Mouse (Mus musculus) kidney, embryonic 14.5 days (tissue): ENCODE results near the gene Zfp654. TPM values are rescaled to one million over a fixed set of nuclear protein-coding genes. Genes with fewer than 3 reads are reported as not detected.
A peak's percentile ranks its signal among the peaks of the same experiment; 100 is the strongest.

Source experiments
- ATAC-seq: fragments of 200-750 bp; cut with Nextera tagmentation; 2 replicates; pipeline ENCODE4 v1.8.0; 2017; ENCODE audit warnings: moderate number of reproducible peaks, mild to moderate bottlenecking, moderate TSS enrichment, moderate library complexity; ENCODE audit not compliant: low FRiP score, low TSS enrichment
- H3K27ac ChIP-seq: fragments of 300-500 bp; sonication (generic); 2 replicates; pipeline ENCODE4 v1.5.1; 2014; ENCODE audit warnings: low read depth, mild to moderate bottlenecking, low read length, moderate library complexity, mixed read lengths
- H3K27me3 ChIP-seq: fragments of 300-500 bp; sonication (generic); 2 replicates; pipeline ENCODE4 v1.6.1; 2014; ENCODE audit warnings: mild to moderate bottlenecking, low read length; ENCODE audit not compliant: control insufficient read depth, insufficient read depth
- H3K36me3 ChIP-seq: fragments of 300-500 bp; sonication (generic); 2 replicates; pipeline ENCODE4 v1.6.1; 2014; ENCODE audit warnings: low read length, mixed read lengths; ENCODE audit not compliant: control insufficient read depth, insufficient read depth
- H3K4me1 ChIP-seq: fragments of 300-500 bp; sonication (generic); 2 replicates; pipeline ENCODE4 v1.6.1; 2014; ENCODE audit warnings: low read length, mixed read lengths; ENCODE audit not compliant: control insufficient read depth, insufficient read depth
- H3K4me2 ChIP-seq: fragments of 300-500 bp; sonication (generic); replicated peaks from 2 replicates; pipeline ENCODE4 v1.6.1; 2014; ENCODE audit warnings: low read depth, mild to moderate bottlenecking, low read length
- H3K4me3 ChIP-seq: fragments of 300-500 bp; sonication (generic); 2 replicates; pipeline ENCODE4 v1.5.1; 2014; ENCODE audit warnings: mild to moderate bottlenecking, low read length
- H3K9ac ChIP-seq: fragments of 300-500 bp; sonication (generic); 2 replicates; pipeline ENCODE4 v1.6.1; 2014; ENCODE audit warnings: low read depth, mild to moderate bottlenecking, low read length, moderate library complexity
- H3K9me3 ChIP-seq: fragments of 300-500 bp; sonication (generic); 2 replicates; pipeline ENCODE4 v1.6.1; 2016; ENCODE audit warnings: low read length; ENCODE audit not compliant: control insufficient read depth
- WGBS: fragments of 180-500 bp; shearing (Covaris S2); extraction: QIAGEN DNeasy Blood & Tissue Kit; methylation state at CpG from one replicate; pipeline ENCODE4 v1.1.7; 2014; 5-methylcytosine and 5-hydroxymethylcytosine counted together
- polyA plus RNA-seq: library from polyadenylated mRNA; unstranded; fragments of >200 nt; fragmentation: Nextera tagmentation; extraction: Ambion mirVana; gene quantifications from 2 replicates; pipeline ENCODE4 v1.2.1, GENCODE M21; 2014

Zfp654 gene
- 5.0 and 8.6 TPM in 2 replicates for polyA plus RNA-seq

DNA sequence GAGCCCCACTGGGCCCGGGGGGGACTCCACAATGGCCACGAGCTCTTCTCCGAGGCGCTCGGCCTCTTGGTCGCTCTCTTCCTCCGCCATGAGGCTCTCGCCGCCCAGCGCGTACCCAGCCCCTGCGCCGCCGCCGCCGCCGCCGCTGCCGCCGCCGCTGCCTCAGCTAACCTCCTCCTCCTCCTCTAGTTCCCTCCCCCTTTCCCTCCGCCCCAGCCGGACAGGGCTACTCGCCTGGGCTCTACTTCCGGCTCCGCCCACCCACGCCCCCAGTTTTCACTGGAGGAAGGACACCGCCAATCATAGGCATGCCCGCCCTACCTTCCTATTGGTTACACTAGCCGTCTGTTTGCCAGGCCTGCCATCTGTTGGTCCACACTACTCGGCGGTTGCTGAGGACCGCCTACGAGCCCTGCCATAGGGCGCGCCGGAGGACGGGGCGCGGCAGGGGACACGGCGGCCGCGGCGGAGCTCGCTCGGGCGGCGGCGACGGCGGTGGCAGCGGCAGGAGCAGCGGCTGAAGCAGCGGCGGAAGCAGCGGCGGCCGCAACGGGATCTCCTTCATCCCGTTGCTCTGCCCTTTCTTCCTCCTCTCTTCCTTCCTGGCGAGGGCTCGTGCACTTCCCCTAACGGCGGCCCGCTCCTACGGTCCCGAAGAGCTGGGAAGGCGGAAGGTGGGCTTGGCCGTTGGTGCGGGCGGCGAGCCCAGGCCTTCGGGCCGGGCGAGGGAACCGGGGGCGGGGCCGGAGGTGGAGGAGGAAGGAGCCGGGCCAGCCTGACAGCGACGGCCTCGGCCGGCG lies at the start of gene Zfp654, which contains the start of gene Cggbp1:
Zfp654 (minus strand) TSS at position 90 of the 800 bp plus-strand sequence.
Cggbp1 (plus strand) TSS at position 434 of the 800 bp plus-strand sequence.
- 1% methylated on average over 49 of the region's 85 CpGs for WGBS

GRCm38 (mm10) chr16:64899084-64899483 lies 47.6 kb upstream of the Zfp654 start:
- WGBS, result 44% methylated on average over 2 of the region's 2 CpGs
- H3K27me3 ChIP-seq, result no peaks in the 10 kb centered on the region

More for the DNA sequence above, at the start of gene Zfp654, which contains the start of gene Cggbp1:
- Histone ChIP-seq H3K4me1 (peaks cover 4% of the 10 kb centered on the region; the same call in 1 of the 2 replicates), H3K27ac (peak within 1 kb of the TSS; percentile 89), H3K4me2 (peak within 1 kb of the TSS; percentile 76), H3K36me3 (peaks cover 20% of the 10 kb centered on the region), H3K27me3 (no peaks in the 10 kb centered on the region), H3K9ac (peak within 1 kb of the TSS; percentile 91), H3K4me3 (peak within 1 kb of the TSS; percentile 94), H3K9me3 (no peaks in the 10 kb centered on the region)
- ATAC-seq, result peak; percentile 100

DNA sequence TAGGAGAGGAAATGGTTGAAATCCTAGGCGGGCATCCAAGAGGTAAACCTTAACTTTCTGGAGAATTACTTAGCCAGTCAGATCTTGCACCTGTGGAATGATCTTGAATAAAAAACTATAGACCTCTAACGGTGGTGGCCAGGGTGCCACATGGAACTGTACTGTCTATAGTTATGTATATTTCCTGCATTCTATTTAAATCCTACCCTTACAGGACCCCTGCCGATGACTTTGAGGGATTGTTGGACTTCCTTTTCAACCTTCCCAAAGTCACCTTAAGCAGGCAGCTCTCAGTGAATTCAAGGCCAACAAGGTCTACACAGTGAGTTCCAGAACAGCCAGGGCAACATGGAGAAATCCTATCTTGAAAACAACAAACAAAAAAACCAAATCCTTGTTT lies 38.0 kb upstream of the Zfp654 start:
- 0 out of 2 replicates have a peak, but pooled peaks cover 2% of the 10 kb centered on the region for H3K4me1 ChIP-seq
- no peak overlapping the region for H3K27ac ChIP-seq
- 96% methylated on average over 3 of the region's 3 CpGs for WGBS
- ATAC-seq, result no peak
- peaks cover 3% of the 10 kb centered on the region; the same call in 1 of the 2 replicates for H3K9me3 ChIP-seq
- no peak overlapping the region for H3K4me2 ChIP-seq
- no peaks in the 10 kb centered on the region for H3K36me3 ChIP-seq
- H3K4me3 ChIP-seq, result no peak overlapping the region
- no peak overlapping the region for H3K9ac ChIP-seq
- H3K27me3 ChIP-seq, result no peaks in the 10 kb centered on the region

More at GRCm38 (mm10) chr16:64899084-64899483, 47.6 kb upstream of the Zfp654 start:
- no peak overlapping the region for H3K9ac ChIP-seq
- no peaks in the 10 kb centered on the region for H3K4me1 ChIP-seq
- no peak overlapping the region for H3K4me3 ChIP-seq
- ATAC-seq, result no peak
- H3K36me3 ChIP-seq, result no peaks in the 10 kb centered on the region
- no peak overlapping the region for H3K27ac ChIP-seq
- H3K4me2 ChIP-seq, result no peak overlapping the region
- H3K9me3 ChIP-seq, result no peaks in the 10 kb centered on the region

DNA sequence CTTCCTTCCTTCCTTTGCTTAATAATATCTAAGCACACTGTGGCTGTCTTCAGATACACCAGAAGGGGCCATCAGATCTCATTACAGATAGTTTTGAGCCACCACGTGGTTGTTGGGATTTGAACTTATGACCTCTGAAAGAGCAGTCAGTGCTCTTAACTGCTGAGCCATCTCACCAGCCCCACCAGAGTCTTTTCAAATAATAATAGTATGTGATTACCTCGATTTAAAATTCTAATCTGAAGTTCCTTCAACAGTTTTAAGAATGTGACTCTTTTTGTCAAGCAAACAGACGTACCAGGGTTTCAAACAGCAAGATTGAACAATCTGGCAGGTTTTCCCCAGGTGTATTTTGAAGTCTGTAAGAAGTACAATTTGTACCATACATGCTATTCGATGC lies 34.1 kb upstream of the Zfp654 start:
- no peaks in the 10 kb centered on the region for H3K36me3 ChIP-seq
- H3K4me2 ChIP-seq, result no peak overlapping the region
- ATAC-seq, result no peak
- WGBS, result 41% methylated on average over 4 of the region's 4 CpGs
- no peak overlapping the region for H3K4me3 ChIP-seq
- H3K27me3 ChIP-seq, result no peaks in the 10 kb centered on the region
- no peak overlapping the region for H3K27ac ChIP-seq
- H3K9ac ChIP-seq, result no peak overlapping the region
- 0 out of 2 replicates have a peak, but pooled peaks cover 10% of the 10 kb centered on the region for H3K4me1 ChIP-seq
- peaks cover 3% of the 10 kb centered on the region; the same call in 1 of the 2 replicates for H3K9me3 ChIP-seq

GRCm38 (mm10) chr16:64885142-64885541 lies 33.7 kb upstream of the Zfp654 start:
- Histone ChIP-seq H3K27me3 (no peaks in the 10 kb centered on the region), H3K4me2 (no peak overlapping the region), H3K9me3 (peaks cover 3% of the 10 kb centered on the region; the same call in 1 of the 2 replicates), H3K27ac (no peak overlapping the region), H3K36me3 (no peaks in the 10 kb centered on the region), H3K4me3 (no peak overlapping the region), H3K4me1 (0 out of 2 replicates have a peak, but pooled peaks cover 10% of the 10 kb centered on the region), H3K9ac (no peak overlapping the region)
- ATAC-seq, result peak; percentile 28; the same call in 1 of the 2 replicates
- WGBS, result 16% methylated on average over 3 of the region's 3 CpGs

DNA sequence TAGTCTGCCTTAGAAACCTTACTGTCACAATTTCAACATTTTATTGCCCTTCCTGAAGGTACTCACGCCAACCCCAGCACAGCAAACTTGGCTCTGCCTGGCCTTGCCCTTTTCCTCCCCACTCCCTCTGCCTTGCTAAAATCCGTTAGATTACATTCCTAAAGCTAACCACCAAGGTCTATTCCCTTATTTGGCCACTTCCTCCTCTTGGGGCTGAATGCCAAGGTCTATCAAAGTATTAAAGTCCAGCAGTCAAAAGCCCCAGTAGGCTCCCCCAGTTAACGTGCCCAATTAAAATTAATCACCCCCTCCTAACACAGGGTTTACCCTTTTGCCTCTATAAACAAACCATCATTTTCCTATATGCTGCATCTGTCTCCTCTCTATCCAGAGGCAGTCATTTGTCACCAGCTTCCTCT lies 33.0 kb upstream of the Zfp654 start:
- Histone ChIP-seq H3K9ac (no peak overlapping the region), H3K4me3 (no peak overlapping the region), H3K4me2 (no peak overlapping the region), H3K9me3 (peaks cover 3% of the 10 kb centered on the region; the same call in 1 of the 2 replicates), H3K36me3 (no peaks in the 10 kb centered on the region), H3K27me3 (no peaks in the 10 kb centered on the region), H3K27ac (no peak overlapping the region), H3K4me1 (0 out of 2 replicates have a peak, but pooled peaks cover 10% of the 10 kb centered on the region)
- WGBS, result 8% methylated on average over 3 of the region's 3 CpGs
- ATAC-seq, result peak; percentile 60

DNA sequence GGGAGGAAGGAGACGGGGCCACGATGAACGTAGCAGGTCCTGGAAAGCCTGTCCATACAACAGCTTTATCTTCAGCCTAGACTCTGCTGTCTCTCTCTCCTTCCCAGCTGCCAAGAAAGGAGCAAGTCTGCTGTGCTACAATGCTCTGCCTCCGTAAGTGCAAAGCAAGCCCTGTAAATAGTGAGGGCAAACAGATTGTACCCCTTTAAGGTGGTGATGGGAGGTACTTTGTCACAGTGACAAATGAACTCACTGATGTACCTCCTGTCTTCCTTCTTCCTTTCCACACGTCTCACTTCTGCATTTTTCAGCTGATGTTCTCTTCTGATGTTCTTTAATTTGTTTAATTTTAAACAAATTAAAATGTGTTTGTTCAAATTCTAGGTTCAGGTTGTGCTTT lies 32.4 kb upstream of the Zfp654 start:
- H3K4me2 ChIP-seq, result no peak overlapping the region
- ATAC-seq, result no peak
- H3K27me3 ChIP-seq, result no peaks in the 10 kb centered on the region
- H3K4me1 ChIP-seq, result 0 out of 2 replicates have a peak, but pooled peaks cover 10% of the 10 kb centered on the region
- no peaks in the 10 kb centered on the region for H3K36me3 ChIP-seq
- WGBS, result 47% methylated on average over 5 of the region's 5 CpGs
- no peak overlapping the region for H3K4me3 ChIP-seq
- H3K9ac ChIP-seq, result no peak overlapping the region
- H3K27ac ChIP-seq, result no peak overlapping the region
- H3K9me3 ChIP-seq, result peaks cover under 1% of the 10 kb centered on the region; the same call in 1 of the 2 replicates

DNA sequence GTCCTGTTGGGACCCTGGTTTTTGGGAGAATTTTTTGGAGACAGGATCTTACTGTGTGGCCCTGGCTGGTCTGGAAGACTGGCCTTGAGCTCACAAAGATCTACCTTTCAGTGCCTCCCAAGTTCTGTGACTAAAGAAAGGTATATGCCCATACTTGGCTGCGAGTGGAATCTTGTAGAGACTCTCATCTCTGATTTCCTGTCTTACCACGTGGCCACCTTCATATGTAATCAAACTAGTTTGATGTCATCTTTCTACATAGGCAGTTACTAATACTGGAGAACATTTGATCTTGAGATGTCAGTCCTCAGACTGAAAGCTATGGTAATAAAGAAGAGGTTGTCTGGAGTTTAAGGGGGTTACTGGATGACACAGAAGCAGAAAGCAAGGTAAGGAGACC lies 30.0 kb upstream of the Zfp654 start:
- 0 out of 2 replicates have a peak, but pooled peaks cover 10% of the 10 kb centered on the region for H3K4me1 ChIP-seq
- WGBS, result 87% methylated on average over 2 of the region's 2 CpGs
- no peaks in the 10 kb centered on the region for H3K9me3 ChIP-seq
- no peak overlapping the region for H3K4me3 ChIP-seq
- H3K27me3 ChIP-seq, result no peaks in the 10 kb centered on the region
- H3K9ac ChIP-seq, result no peak overlapping the region
- no peaks in the 10 kb centered on the region for H3K36me3 ChIP-seq
- no peak overlapping the region for H3K27ac ChIP-seq
- H3K4me2 ChIP-seq, result no peak overlapping the region
- no peak for ATAC-seq

DNA sequence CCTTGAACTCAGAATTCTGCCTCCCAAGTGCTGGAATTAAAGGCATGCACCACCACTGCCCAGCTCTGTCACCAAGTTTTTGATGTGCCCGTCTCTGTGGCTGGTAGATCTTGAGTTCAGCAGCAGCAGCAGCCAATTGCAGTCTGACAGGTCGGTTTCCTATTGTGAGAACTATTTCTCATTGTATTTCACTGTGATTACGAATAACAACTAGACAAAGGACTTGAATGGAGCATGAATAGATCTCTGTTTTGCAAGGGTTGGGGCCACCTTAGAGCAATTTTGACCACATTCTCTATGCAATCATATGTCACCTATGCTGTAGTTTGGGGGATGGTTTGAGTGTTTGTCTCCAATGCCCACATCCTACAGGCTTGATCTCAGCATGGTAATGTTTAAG lies 29.5 kb upstream of the Zfp654 start:
- 83% methylated on average over 3 of the region's 3 CpGs for WGBS
- ATAC-seq, result no peak

More for the DNA sequence above, 29.5 kb upstream of the Zfp654 start:
- Histone ChIP-seq H3K4me1 (0 out of 2 replicates have a peak, but pooled peaks cover 10% of the 10 kb centered on the region), H3K27ac (no peak overlapping the region), H3K36me3 (no peaks in the 10 kb centered on the region), H3K4me2 (no peak overlapping the region), H3K9me3 (no peaks in the 10 kb centered on the region), H3K27me3 (no peaks in the 10 kb centered on the region), H3K4me3 (no peak overlapping the region), H3K9ac (no peak overlapping the region)
